Mouse (Mus musculus) hindbrain, postnatal 0 days (tissue): Measurements from ENCODE around the gene Tescl. TPM values are rescaled to one million over a fixed set of nuclear protein-coding genes. Genes with fewer than 3 reads are reported as not detected.

Experiments
- ATAC-seq: fragments of 200-750 bp; cut with Nextera tagmentation; 2 replicates; pipeline ENCODE4 v1.8.0; 2017; ENCODE audit warnings: mild to moderate bottlenecking, moderate TSS enrichment, moderate library complexity
- DNase-seq: peaks from one replicate; pipeline ENCODE4 v3.0.0-alpha.2; 2015; ENCODE audit warnings: low spot score
- H3K27ac ChIP-seq: fragments of 300-500 bp; sonication (generic); 2 replicates; pipeline ENCODE4 v1.5.1; 2014; ENCODE audit warnings: mild to moderate bottlenecking
- H3K27me3 ChIP-seq: fragments of 300-500 bp; sonication (generic); 2 replicates; pipeline ENCODE4 v1.6.1; 2014; ENCODE audit warnings: low read length, mixed read lengths; ENCODE audit not compliant: insufficient read depth
- H3K36me3 ChIP-seq: fragments of 300-500 bp; sonication (generic); 2 replicates; pipeline ENCODE4 v1.6.1; 2014; ENCODE audit warnings: low read length, mixed read lengths; ENCODE audit not compliant: insufficient read depth
- H3K4me1 ChIP-seq: fragments of 300-500 bp; sonication (generic); 2 replicates; pipeline ENCODE4 v1.6.1; 2014; ENCODE audit warnings: antibody characterized with exemption, low read length, mixed read lengths; ENCODE audit not compliant: insufficient read depth
- H3K4me2 ChIP-seq: fragments of 300-500 bp; sonication (generic); 2 replicates; pipeline ENCODE4 v1.6.1; 2014; ENCODE audit warnings: low read depth, mild to moderate bottlenecking, low read length, moderate library complexity, mixed read lengths
- H3K4me3 ChIP-seq: fragments of 300-500 bp; sonication (generic); 2 replicates; pipeline ENCODE4 v1.5.1; 2014; ENCODE audit warnings: low read length
- H3K9ac ChIP-seq: fragments of 300-500 bp; sonication (generic); replicated peaks from 2 replicates; pipeline ENCODE4 v1.6.1; 2014; ENCODE audit warnings: mild to moderate bottlenecking, low read length, moderate library complexity, mixed read lengths
- H3K9me3 ChIP-seq: fragments of 300-500 bp; sonication (generic); 2 replicates; pipeline ENCODE4 v1.6.1; 2016; ENCODE audit warnings: low read length, mixed read lengths
- CTCF ChIP-seq: IDR thresholded peaks from 2 replicates; pipeline ENCODE4 v1.5.1; 2016; ENCODE audit warnings: antibody characterized with exemption, control low read depth, low read depth
- WGBS: fragments of 180-500 bp; shearing (Covaris S2); extraction: QIAGEN DNeasy Blood & Tissue Kit; methylation state at CpG from one replicate; pipeline ENCODE4 v1.1.7; 2014; 5-methylcytosine and 5-hydroxymethylcytosine counted together
- polyA plus RNA-seq: library from polyadenylated mRNA; unstranded; fragments of >200 nt; fragmentation: Nextera tagmentation; extraction: Ambion mirVana; gene quantifications from 2 replicates; pipeline ENCODE4 v1.2.1, GENCODE M21; 2015
- total RNA-seq: library from RNA; depleted of rRNA; stranded (reverse); fragments of >200 nt; gene quantifications from 2 replicates; pipeline ENCODE4 v1.2.3, GENCODE M21; 2014

Tescl gene
- total and polyA plus RNA-seq, 2 experiments from 2014 or later = 0.46 TPM; not detected in 1

GRCm38 (mm10) chr7:24325675-24326128 lies 8.0 kb downstream of the Tescl start:
- peak; percentile 69 for ATAC-seq
- no peak for TF ChIP-seq CTCF
- H3K27ac ChIP-seq = no peak overlapping the region
- DNase-seq = peak; percentile 14
- H3K4me1 ChIP-seq = no peaks in the 10 kb centered on the region
- 5% methylated on average over 13 of the region's 13 CpGs for WGBS
- 0 out of 2 replicates have a peak overlapping the region, but pooled peaks have one; percentile 2 for H3K9ac ChIP-seq
- no peaks in the 10 kb centered on the region for H3K36me3 ChIP-seq
- no peaks in the 10 kb centered on the region for H3K27me3 ChIP-seq
- H3K9me3 ChIP-seq = no peaks in the 10 kb centered on the region
- H3K4me2 ChIP-seq = peak overlapping the region; percentile 59
- H3K4me3 ChIP-seq = peak overlapping the region; percentile 21

DNA sequence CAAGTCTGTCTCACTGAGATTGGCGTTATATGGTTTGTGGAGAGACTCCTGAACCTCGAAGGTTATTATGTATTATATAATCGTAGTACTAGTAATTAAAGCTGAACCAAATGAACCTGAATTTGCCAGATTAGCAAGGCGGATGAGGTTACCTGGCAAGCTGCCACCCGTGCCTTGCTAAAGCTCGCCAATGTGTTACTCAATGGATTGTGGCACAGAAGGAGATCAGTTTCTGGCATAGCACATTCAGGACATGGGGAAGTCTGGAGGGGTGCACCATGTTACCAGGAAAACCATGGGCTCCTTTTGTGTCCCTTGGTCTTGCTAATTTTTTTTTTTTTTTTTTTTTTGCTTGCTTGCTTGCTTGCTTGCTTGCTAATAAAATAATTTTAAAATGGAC lies 8.5 kb downstream of the Tescl start:
- H3K36me3 ChIP-seq = no peaks in the 10 kb centered on the region
- no peaks in the 10 kb centered on the region for H3K9me3 ChIP-seq
- no peak overlapping the region for H3K4me3 ChIP-seq
- WGBS = 58% methylated on average over 6 of the region's 6 CpGs
- H3K4me1 ChIP-seq = no peaks in the 10 kb centered on the region
- peak overlapping the region; percentile 59 for H3K4me2 ChIP-seq
- ATAC-seq (no peak), DNase-seq (peak; percentile 45)
- H3K9ac ChIP-seq = no peak overlapping the region
- no peak overlapping the region for H3K27ac ChIP-seq
- TF ChIP-seq CTCF = no peak
- no peaks in the 10 kb centered on the region for H3K27me3 ChIP-seq

DNA sequence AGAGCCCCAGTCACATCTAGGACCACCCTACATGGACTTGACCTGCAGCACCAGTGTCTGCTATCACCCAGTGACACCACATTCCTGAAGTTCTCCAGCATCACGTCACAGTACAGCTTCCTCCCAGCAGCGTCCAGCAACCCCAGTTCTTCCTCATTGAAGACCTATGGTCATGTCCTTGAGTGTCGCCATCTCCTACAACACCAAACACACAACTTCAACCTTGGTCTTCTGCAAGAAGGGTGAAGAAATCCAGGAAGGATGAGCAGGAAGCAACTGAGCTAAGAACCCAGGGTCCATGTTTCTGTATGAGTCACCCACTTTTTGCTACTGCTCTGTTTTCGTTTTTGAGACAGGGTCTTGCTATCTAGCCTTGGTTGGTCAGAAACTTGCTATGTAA lies 11.1 kb downstream of the Tescl start:
- DNase-seq (no peak), ATAC-seq (no peak)
- H3K9ac ChIP-seq = no peak overlapping the region
- H3K4me3 ChIP-seq = no peak overlapping the region
- no peaks in the 10 kb centered on the region for H3K27me3 ChIP-seq
- TF ChIP-seq CTCF = no peak
- no peaks in the 10 kb centered on the region for H3K9me3 ChIP-seq
- H3K27ac ChIP-seq = no peak overlapping the region
- 77% methylated on average over 4 of the region's 4 CpGs for WGBS
- H3K4me2 ChIP-seq = no peak overlapping the region
- no peaks in the 10 kb centered on the region for H3K4me1 ChIP-seq
- H3K36me3 ChIP-seq = no peaks in the 10 kb centered on the region

GRCm38 (mm10) chr7:24318942-24319341 lies 14.8 kb downstream of the Tescl start:
- H3K27me3 ChIP-seq = no peaks in the 10 kb centered on the region
- H3K27ac ChIP-seq = no peak overlapping the region
- DNase-seq (no peak), ATAC-seq (no peak)
- no peak overlapping the region for H3K9ac ChIP-seq
- WGBS = 78% methylated on average over 6 of the region's 6 CpGs
- TF ChIP-seq CTCF = no peak
- H3K4me2 ChIP-seq = no peak overlapping the region
- no peaks in the 10 kb centered on the region for H3K9me3 ChIP-seq
- H3K4me3 ChIP-seq = no peak overlapping the region
- no peaks in the 10 kb centered on the region for H3K36me3 ChIP-seq
- H3K4me1 ChIP-seq = peaks cover 5% of the 10 kb centered on the region; the same call in 1 of the 2 replicates

- peak; percentile 98 for DNase-seq
- peak; percentile 97 for ATAC-seq
- Histone ChIP-seq H3K27ac (peak within 1 kb of the TSS; percentile 78), H3K4me2 (peak within 1 kb of the TSS; percentile 78), H3K4me3 (peak within 1 kb of the TSS; percentile 48), H3K36me3 (peaks cover 7% of the 10 kb centered on the region), H3K9me3 (no peaks in the 10 kb centered on the region), H3K9ac (peak within 1 kb of the TSS; percentile 65), H3K4me1 (peaks cover 5% of the 10 kb centered on the region; the same call in 1 of the 2 replicates), H3K27me3 (no peaks in the 10 kb centered on the region)
- TF ChIP-seq CTCF = no peak
- WGBS = under 1% methylated on average over 33 of the region's 33 CpGs
These were observed 17.1 kb downstream of the Tescl start, which contains the start of gene Zfp94 for GRCm38 (mm10) chr7:24316567-24317092. Gene Zfp94, minus strand, starts transcription at chr7:24316666.

GRCm38 (mm10) chr7:24315726-24316566 lies 17.8 kb downstream of the Tescl start:
- ATAC-seq (no peak), DNase-seq (no peak)
- H3K4me1 ChIP-seq = peaks cover 5% of the 10 kb centered on the region; the same call in 1 of the 2 replicates
- WGBS = 25% methylated on average over 29 of the region's 29 CpGs
- peak overlapping the region; percentile 65 for H3K9ac ChIP-seq
- H3K36me3 ChIP-seq = peaks cover 12% of the 10 kb centered on the region
- TF ChIP-seq CTCF = no peak
- no peaks in the 10 kb centered on the region for H3K27me3 ChIP-seq
- peak overlapping the region; percentile 78 for H3K27ac ChIP-seq
- peak overlapping the region; percentile 48 for H3K4me3 ChIP-seq
- H3K9me3 ChIP-seq = no peaks in the 10 kb centered on the region
- peak overlapping the region; percentile 78 for H3K4me2 ChIP-seq
